Comparison of ENCODE assay signal across 24 mouse cellular contexts in genomic region chr16:36057933-36058475, GRCm38 (mm10). TPM values are rescaled to one million over a fixed set of nuclear protein-coding genes. Genes with fewer than 3 reads are reported as not detected.
A peak's percentile ranks its signal among the peaks of the same experiment; 100 is the strongest.
DNase-seq lines count a peak whose midpoint lies in the region; ATAC-seq lines count a peak whose summit lies in the region.
"Had no signal": no experiment of that assay in that cellular context is flagged by ENCODE, and none has a peak within 500 bp of the region (broad histone marks: within the 10 kb centered on the region; RNA-seq: fewer than 3 reads in every experiment).

No protein-coding gene starts in this region.

- H3K4me3 ChIP-seq in kidney, embryonic 14.5 days (ENCODE audit: low read length): no peak overlapping the region
- H3K4me3 ChIP-seq in brown adipose tissue, adult 24 weeks (ENCODE audit: insufficient read depth, low read depth, low read length): no peak overlapping the region
- H3K4me3 ChIP-seq: embryonic facial prominence, embryonic 15.5 days; heart, embryonic 15.5 days; hindbrain, embryonic 13.5 days; limb, embryonic 13.5 days; liver, embryonic 15.5 days; midbrain, embryonic 12.5 days; neural tube, embryonic 13.5 days had no signal

- H3K36me3 ChIP-seq in kidney, embryonic 14.5 days (ENCODE audit: control insufficient read depth, insufficient read depth, low read length): peaks cover 2% of the 10 kb centered on the region; the same call in 1 of the 2 replicates
- H3K36me3 ChIP-seq: heart, embryonic 15.5 days; hindbrain, embryonic 13.5 days had no signal

- no peaks in the 10 kb centered on the region for H3K9me3 ChIP-seq in kidney, embryonic 14.5 days (ENCODE audit: control insufficient read depth, low read length)
- H3K9me3 ChIP-seq: embryonic facial prominence, embryonic 15.5 days; heart, embryonic 15.5 days; hindbrain, embryonic 13.5 days; limb, embryonic 13.5 days; liver, embryonic 15.5 days; midbrain, embryonic 12.5 days; neural tube, embryonic 13.5 days had no signal

- no peak overlapping the region for H3K4me2 ChIP-seq in kidney, embryonic 14.5 days (replicated peaks; ENCODE audit: low read depth, low read length)
- H3K4me2 ChIP-seq: embryonic facial prominence, embryonic 15.5 days; heart, embryonic 15.5 days; hindbrain, embryonic 13.5 days; limb, embryonic 13.5 days; liver, embryonic 15.5 days; midbrain, embryonic 12.5 days; neural tube, embryonic 13.5 days had no signal

- 68% methylated on average over 8 of the region's 8 CpGs for WGBS in kidney, embryonic 14.5 days

- no peaks in the 10 kb centered on the region for H3K4me1 ChIP-seq in kidney, embryonic 14.5 days (ENCODE audit: control insufficient read depth, insufficient read depth, low read length)
- H3K4me1 ChIP-seq in brown adipose tissue, adult 24 weeks (ENCODE audit: control insufficient read depth, insufficient read depth, insufficient read length, low read length): peaks cover 4% of the 10 kb centered on the region; the same call in 1 of the 2 replicates
- H3K4me1 ChIP-seq: embryonic facial prominence, embryonic 15.5 days; hindbrain, embryonic 13.5 days; limb, embryonic 13.5 days; midbrain, embryonic 12.5 days; neural tube, embryonic 13.5 days had no signal

- intact Hi-C loops in heart, postnatal 25 days (cut with DNase I): no loop called here

- H3K27ac ChIP-seq in kidney, embryonic 14.5 days (ENCODE audit: low read depth, low read length): no peak overlapping the region
- peak overlapping the region; percentile 57 for H3K27ac ChIP-seq in brown adipose tissue, adult 24 weeks (replicated peaks; ENCODE audit: low read depth, low read length)
- H3K27ac ChIP-seq: embryonic facial prominence, embryonic 15.5 days; heart, embryonic 15.5 days; hindbrain, embryonic 13.5 days; limb, embryonic 13.5 days; liver, embryonic 15.5 days; macrophage; midbrain, embryonic 12.5 days; neural tube, embryonic 13.5 days; stomach, postnatal 0 days had no signal

- no peak for ATAC-seq in kidney, embryonic 14.5 days (ENCODE audit: low FRiP score, low TSS enrichment)
- ATAC-seq: activated CD4-positive, CD25-positive, alpha-beta regulatory T cell, adult 4 months; forebrain, embryonic 16.5 days; inflammation-experienced regulatory T-cells, adult 6 months had no signal

- H3K9ac ChIP-seq in kidney, embryonic 14.5 days (ENCODE audit: low read depth, low read length): no peak overlapping the region
- H3K9ac ChIP-seq: embryonic facial prominence, embryonic 15.5 days; heart, embryonic 15.5 days; hindbrain, embryonic 13.5 days; limb, embryonic 13.5 days; liver, embryonic 15.5 days; midbrain, embryonic 12.5 days; neural tube, embryonic 13.5 days had no signal

- H3K27me3 ChIP-seq in kidney, embryonic 14.5 days (ENCODE audit: control insufficient read depth, insufficient read depth, low read length): no peaks in the 10 kb centered on the region
- H3K27me3 ChIP-seq: embryonic facial prominence, embryonic 15.5 days; heart, embryonic 15.5 days; hindbrain, embryonic 13.5 days; limb, embryonic 13.5 days; liver, embryonic 15.5 days; midbrain, embryonic 12.5 days; neural tube, embryonic 13.5 days had no signal

- DNase-seq in heart, adult 9 months (ENCODE audit: low spot score in 2 of 2): peak; percentile 35 to 42
- DNase-seq in heart, postnatal 25 days (ENCODE audit: low spot score): no peak
- peak; percentile 24 to 54 for DNase-seq in kidney, postnatal 25 days
- peak; percentile 33 for DNase-seq in MN1 (ENCODE audit: low spot score)
- no peak for DNase-seq in layer of hippocampus, adult 9-11 months
- DNase-seq: adrenal gland, postnatal 36 days; cerebellum, adult 18-20 months; cerebellum, postnatal 36 days; right cerebral cortex, adult 18-20 months; thymus, postnatal 36 days had no signal

RNA-seq across cellular contexts. Expression of gene Fam162a, which starts 13.4 kb away (rescaled TPM):
- total RNA-seq in heart, postnatal 25 days (2021): 100 to 1,000 TPM; 241 to 254 TPM
- 283 and 349 TPM in 2 replicates for polyA plus RNA-seq in kidney, embryonic 14.5 days (2014; fragmentation: Nextera tagmentation; extraction: Ambion mirVana)
- polyA plus RNA-seq in brown adipose tissue, adult 24 weeks (2012; ENCODE audit: insufficient read depth, insufficient read length, missing spikeins): 372 and 403 TPM in 2 replicates

RNA-seq across cellular contexts. Expression of gene Ccdc58, which starts 13.5 kb away (rescaled TPM):
- 10 to 100 TPM; 30.7 to 35.8 TPM for total RNA-seq in heart, postnatal 25 days (2021)
- 99.3 and 115 TPM in 2 replicates for polyA plus RNA-seq in kidney, embryonic 14.5 days (2014; fragmentation: Nextera tagmentation; extraction: Ambion mirVana)
- 79.2 and 93.0 TPM in 2 replicates for polyA plus RNA-seq in brown adipose tissue, adult 24 weeks (2012; ENCODE audit: insufficient read depth, insufficient read length, missing spikeins)

RNA-seq across cellular contexts. Expression of gene Wdr5b, which starts 17.0 kb away (rescaled TPM):
- total RNA-seq in heart, postnatal 25 days (2021): 1 to 10 TPM; 2.6 to 2.9 TPM
- 8.6 and 9.6 TPM in 2 replicates for polyA plus RNA-seq in kidney, embryonic 14.5 days (2014; fragmentation: Nextera tagmentation; extraction: Ambion mirVana)
- polyA plus RNA-seq in brown adipose tissue, adult 24 weeks (2012; ENCODE audit: insufficient read depth, insufficient read length, missing spikeins): 3.3 and 4.1 TPM in 2 replicates

Comparison
In these comparisons a context has a peak if more than half of its experiments do, and no peak if none do; other contexts are left out.
1. DNase-seq: peak in heart, adult 9 months (2 of 2), kidney, postnatal 25 days (2 of 2) and MN1 (single experiment); none in heart, postnatal 25 days (single experiment) and layer of hippocampus, adult 9-11 months (single experiment).